Mouse (Mus musculus) midbrain, embryonic 15.5 days (tissue): ENCODE data around the gene Tmem212. TPM values are rescaled to one million over a fixed set of nuclear protein-coding genes. Genes with fewer than 3 reads are reported as not detected.

Experiments
- ATAC-seq: fragments of 200-750 bp; cut with Nextera tagmentation; replicated peaks from 2 replicates; pipeline ENCODE4 v1.8.0; 2017; ENCODE audit warnings: moderate TSS enrichment
- H3K27ac ChIP-seq: fragments of 300-500 bp; sonication (generic); 2 replicates; pipeline ENCODE4 v1.5.1; 2015; ENCODE audit warnings: mild to moderate bottlenecking, inconsistent platforms
- H3K27me3 ChIP-seq: fragments of 300-500 bp; sonication (generic); replicated peaks from 2 replicates; pipeline ENCODE4 v1.6.1; 2015; ENCODE audit warnings: inconsistent platforms
- H3K36me3 ChIP-seq: fragments of 300-500 bp; sonication (generic); replicated peaks from 2 replicates; pipeline ENCODE4 v1.6.1; 2015; ENCODE audit warnings: inconsistent platforms
- H3K4me1 ChIP-seq: fragments of 300-500 bp; sonication (generic); 2 replicates; pipeline ENCODE4 v1.6.1; 2015; ENCODE audit warnings: inconsistent platforms
- H3K4me2 ChIP-seq: fragments of 300-500 bp; sonication (generic); 2 replicates; pipeline ENCODE4 v1.6.1; 2015; ENCODE audit warnings: inconsistent platforms, mild to moderate bottlenecking, moderate library complexity
- H3K4me3 ChIP-seq: fragments of 300-500 bp; sonication (generic); 2 replicates; pipeline ENCODE4 v1.5.1; 2015; ENCODE audit warnings: mild to moderate bottlenecking, inconsistent platforms
- H3K9ac ChIP-seq: fragments of 300-500 bp; sonication (generic); 2 replicates; pipeline ENCODE4 v1.6.1; 2015; ENCODE audit warnings: mild to moderate bottlenecking, inconsistent platforms
- H3K9me3 ChIP-seq: fragments of 300-500 bp; sonication (generic); 2 replicates; pipeline ENCODE4 v1.6.1; 2016; ENCODE audit warnings: inconsistent platforms
- WGBS: fragments of 180-500 bp; shearing (Covaris S2); methylation state at CpG from one replicate; pipeline ENCODE4 v1.1.7; 2015; ENCODE audit warnings: mixed read lengths; 5-methylcytosine and 5-hydroxymethylcytosine counted together
- polyA plus RNA-seq: library from polyadenylated mRNA; unstranded; fragments of >200 nt; fragmentation: Nextera tagmentation; extraction: Ambion mirVana; gene quantifications from 2 replicates; pipeline ENCODE4 v1.2.1, GENCODE M21; 2015

Tmem212 gene
- polyA plus RNA-seq, 1 experiment from 2014 or later, result 0.25 TPM

DNA sequence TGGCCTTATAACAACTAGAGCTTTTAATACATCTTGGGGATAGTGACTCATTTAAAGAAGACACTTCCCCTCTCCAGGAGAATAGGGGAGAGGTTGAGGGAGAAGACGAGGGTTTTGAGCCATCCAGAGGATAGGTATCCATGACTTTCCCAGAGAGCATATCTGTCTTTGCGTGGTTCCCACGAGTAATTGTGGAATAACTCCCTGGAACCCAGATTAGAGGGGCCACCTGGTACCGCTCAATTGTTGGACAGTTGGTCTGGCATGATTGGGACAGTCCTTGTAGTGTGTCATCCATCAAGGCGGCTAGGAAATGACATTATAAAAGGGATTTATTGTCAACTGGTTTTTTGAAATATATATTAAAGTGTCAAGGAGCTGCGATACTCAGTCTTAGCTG, 35.1 kb downstream of the Tmem212 start:
- ATAC-seq, result no peak
- H3K9me3 ChIP-seq, result no peaks in the 10 kb centered on the region
- no peak overlapping the region for H3K4me3 ChIP-seq
- no peaks in the 10 kb centered on the region for H3K36me3 ChIP-seq
- no peak overlapping the region for H3K9ac ChIP-seq
- 93% methylated on average over 6 of the region's 6 CpGs for WGBS
- no peak overlapping the region for H3K27ac ChIP-seq
- no peak overlapping the region for H3K4me2 ChIP-seq
- peaks cover 23% of the 10 kb centered on the region for H3K4me1 ChIP-seq
- no peaks in the 10 kb centered on the region for H3K27me3 ChIP-seq

DNA sequence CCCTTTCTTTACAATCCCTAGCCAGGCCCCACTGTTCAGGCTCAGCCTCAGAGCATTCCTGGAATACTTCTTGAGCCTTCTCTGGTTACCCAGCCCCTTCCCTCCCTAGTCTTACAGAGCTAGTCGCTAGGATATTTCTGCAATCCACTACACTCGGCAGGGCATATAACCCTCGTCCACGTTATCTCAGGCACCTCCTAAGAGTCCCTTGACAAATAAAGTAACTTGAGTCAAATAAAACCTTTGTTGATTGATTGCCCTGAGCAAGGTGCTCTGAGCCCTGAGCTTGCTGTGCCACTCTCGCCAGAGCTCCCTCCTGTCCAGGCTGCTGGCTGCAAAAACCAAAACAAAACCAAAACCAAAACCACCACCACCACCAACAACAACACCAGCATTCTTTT, 37.0 kb downstream of the Tmem212 start:
- Histone ChIP-seq H3K4me3 (no peak overlapping the region), H3K4me1 (peaks cover 23% of the 10 kb centered on the region), H3K4me2 (no peak overlapping the region), H3K9me3 (no peaks in the 10 kb centered on the region), H3K36me3 (no peaks in the 10 kb centered on the region), H3K27ac (no peak overlapping the region), H3K27me3 (no peaks in the 10 kb centered on the region), H3K9ac (no peak overlapping the region)
- ATAC-seq, result no peak
- WGBS, result 5% methylated on average over 5 of the region's 5 CpGs

DNA sequence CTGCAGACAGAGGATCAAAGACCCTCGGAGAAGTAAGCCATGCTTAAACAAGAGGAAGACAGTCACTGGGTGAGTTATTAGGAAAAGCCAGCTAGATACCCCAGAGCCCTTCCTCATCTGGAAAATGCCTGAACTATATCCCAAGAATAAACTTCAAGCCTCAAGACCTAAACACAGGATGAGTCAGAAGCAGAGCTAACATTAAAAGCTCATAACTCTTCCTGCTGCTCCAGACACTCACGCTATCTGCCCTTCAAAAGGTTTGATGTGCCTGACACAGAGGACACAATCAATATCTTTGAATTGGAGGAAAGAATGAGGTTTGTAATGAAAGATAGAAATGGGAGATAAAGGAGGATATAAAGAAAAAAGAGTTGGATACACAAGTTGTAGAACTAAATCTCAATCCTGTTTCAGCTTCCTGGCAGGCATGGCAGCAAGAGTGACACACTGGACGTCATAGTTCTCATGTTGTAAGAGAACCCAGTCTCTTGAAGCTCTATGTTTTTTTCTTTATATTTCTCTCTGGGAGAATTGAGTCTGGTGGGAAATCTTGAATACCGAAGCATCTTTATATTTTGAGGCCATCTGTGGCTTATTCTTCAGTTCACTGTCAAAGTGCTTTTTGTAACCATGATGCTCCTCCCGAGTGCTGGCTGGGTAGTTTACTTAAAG, 37.6 kb downstream of the Tmem212 start:
- WGBS, result 18% methylated on average over 5 of the region's 5 CpGs
- H3K27ac ChIP-seq, result no peak overlapping the region
- H3K9me3 ChIP-seq, result no peaks in the 10 kb centered on the region
- H3K36me3 ChIP-seq, result no peaks in the 10 kb centered on the region
- H3K4me1 ChIP-seq, result peaks cover 22% of the 10 kb centered on the region
- no peak overlapping the region for H3K9ac ChIP-seq
- H3K4me2 ChIP-seq, result no peak overlapping the region
- no peaks in the 10 kb centered on the region for H3K27me3 ChIP-seq
- ATAC-seq, result no peak
- H3K4me3 ChIP-seq, result no peak overlapping the region

DNA sequence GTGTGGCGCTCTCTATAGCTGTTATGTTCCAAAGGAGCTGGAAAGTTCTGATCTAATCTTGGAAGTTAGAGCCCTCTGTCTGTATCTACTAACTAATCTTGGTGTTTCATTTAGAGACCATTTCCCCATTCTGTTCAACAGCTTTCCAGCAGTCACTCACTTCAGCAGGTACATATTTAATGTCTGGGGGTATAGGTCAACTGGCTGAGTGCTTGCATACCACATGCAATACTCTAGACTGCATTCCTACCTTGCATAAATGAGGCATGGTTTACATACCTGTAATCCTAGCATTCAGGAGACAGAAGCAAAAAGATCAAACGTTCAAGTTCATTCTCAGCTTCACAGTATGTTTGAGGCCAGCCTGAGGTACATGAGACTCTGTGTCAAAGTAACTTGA, 39.9 kb downstream of the Tmem212 start:
- H3K36me3 ChIP-seq, result no peaks in the 10 kb centered on the region
- H3K9ac ChIP-seq, result no peak overlapping the region
- WGBS, result 94% methylated on average over 2 of the region's 2 CpGs
- H3K4me2 ChIP-seq, result no peak overlapping the region
- no peak overlapping the region for H3K27ac ChIP-seq
- H3K27me3 ChIP-seq, result no peaks in the 10 kb centered on the region
- no peaks in the 10 kb centered on the region for H3K9me3 ChIP-seq
- H3K4me3 ChIP-seq, result no peak overlapping the region
- 0 out of 2 replicates have a peak, but pooled peaks cover 4% of the 10 kb centered on the region for H3K4me1 ChIP-seq
- ATAC-seq, result no peak

DNA sequence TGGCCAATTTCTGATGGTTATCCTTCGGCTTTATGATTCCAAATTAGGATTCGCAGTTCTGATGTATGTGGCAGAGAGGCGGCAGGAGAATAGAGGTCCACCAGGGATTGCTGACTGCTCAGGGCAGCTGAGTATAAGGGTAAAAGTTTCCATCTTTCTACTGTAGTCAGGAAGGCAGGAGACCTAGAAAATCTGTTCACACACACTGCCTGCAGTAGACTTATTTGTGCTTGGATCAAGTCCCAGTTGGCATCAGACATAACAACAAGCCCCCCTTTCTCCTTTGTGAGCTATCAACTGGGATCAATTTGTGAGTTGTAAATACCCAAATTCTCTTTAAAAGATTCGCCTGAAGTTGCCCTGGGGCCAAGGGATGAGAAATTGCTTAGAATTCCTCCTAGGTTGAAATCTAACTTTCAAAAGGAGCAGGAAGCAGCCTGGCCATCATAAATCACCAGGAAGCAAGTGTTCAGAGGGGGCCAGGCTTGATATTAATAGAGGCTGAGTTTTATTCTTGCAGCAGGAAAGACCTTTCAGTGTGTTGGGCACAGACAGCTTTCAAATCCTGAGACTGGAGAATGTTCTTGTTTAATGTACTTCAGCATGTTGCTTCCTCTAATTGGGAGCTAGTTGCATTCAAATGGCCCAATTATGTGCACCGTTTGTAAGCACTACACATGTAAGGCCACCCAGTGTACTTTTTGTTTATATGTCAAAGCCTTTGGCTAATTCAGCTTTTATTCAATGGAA, 41.6 kb downstream of the Tmem212 start:
- H3K9ac ChIP-seq, result no peak overlapping the region
- H3K4me2 ChIP-seq, result no peak overlapping the region
- 0 out of 2 replicates have a peak, but pooled peaks cover 4% of the 10 kb centered on the region for H3K4me1 ChIP-seq
- H3K27ac ChIP-seq, result no peak overlapping the region
- H3K36me3 ChIP-seq, result no peaks in the 10 kb centered on the region
- ATAC-seq, result no peak
- no peak overlapping the region for H3K4me3 ChIP-seq
- no peaks in the 10 kb centered on the region for H3K27me3 ChIP-seq
- 80% methylated on average over 5 of the region's 5 CpGs for WGBS
- no peaks in the 10 kb centered on the region for H3K9me3 ChIP-seq

DNA sequence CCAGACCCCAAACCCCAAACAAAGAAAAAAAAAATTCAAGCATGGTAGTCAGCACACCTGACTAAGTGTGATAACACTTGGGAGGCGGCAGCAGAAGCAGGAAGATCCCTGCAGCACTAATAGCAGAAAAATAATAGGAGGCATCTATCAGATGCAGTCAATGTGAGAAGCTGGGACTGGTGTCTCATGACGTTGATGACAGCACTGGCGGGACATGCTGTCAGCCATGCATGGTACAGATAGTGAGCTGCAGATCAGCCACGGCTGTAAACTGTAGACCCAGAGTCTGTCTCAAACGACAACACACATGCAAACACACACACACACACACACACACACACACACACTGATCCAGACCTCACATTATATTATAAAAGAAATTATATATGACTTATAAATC, 52.9 kb downstream of the Tmem212 start:
- H3K27me3 ChIP-seq, result no peaks in the 10 kb centered on the region
- no peak overlapping the region for H3K9ac ChIP-seq
- H3K4me2 ChIP-seq, result no peak overlapping the region
- no peak for ATAC-seq
- no peaks in the 10 kb centered on the region for H3K4me1 ChIP-seq
- H3K36me3 ChIP-seq, result no peaks in the 10 kb centered on the region
- 84% methylated on average over 5 of the region's 5 CpGs for WGBS
- H3K27ac ChIP-seq, result no peak overlapping the region
- H3K9me3 ChIP-seq, result no peaks in the 10 kb centered on the region
- no peak overlapping the region for H3K4me3 ChIP-seq

DNA sequence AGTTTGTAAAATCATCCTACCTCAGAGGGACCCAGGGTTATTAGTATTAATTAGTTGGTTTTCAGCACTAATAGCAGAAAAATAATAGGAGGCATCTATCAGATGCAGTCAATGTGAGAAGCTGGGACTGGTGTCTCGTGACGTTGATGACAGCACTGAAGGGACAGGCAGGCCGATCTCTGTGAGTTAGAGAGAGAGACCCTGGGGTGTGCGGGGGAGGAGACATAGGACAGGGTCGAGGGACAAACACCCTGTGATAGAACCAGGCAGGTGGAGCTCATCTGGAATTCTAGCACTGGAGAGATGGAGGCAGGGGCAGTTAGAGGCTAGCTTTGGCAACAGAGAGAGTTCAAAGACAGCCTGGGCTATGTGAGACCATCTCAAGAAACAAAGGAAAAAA, 53.3 kb downstream of the Tmem212 start:
- 73% methylated on average over 5 of the region's 5 CpGs for WGBS
- ATAC-seq, result no peak
- Histone ChIP-seq H3K36me3 (no peaks in the 10 kb centered on the region), H3K27ac (no peak overlapping the region), H3K4me3 (no peak overlapping the region), H3K9me3 (no peaks in the 10 kb centered on the region), H3K9ac (no peak overlapping the region), H3K4me1 (no peaks in the 10 kb centered on the region), H3K27me3 (no peaks in the 10 kb centered on the region), H3K4me2 (no peak overlapping the region)

DNA sequence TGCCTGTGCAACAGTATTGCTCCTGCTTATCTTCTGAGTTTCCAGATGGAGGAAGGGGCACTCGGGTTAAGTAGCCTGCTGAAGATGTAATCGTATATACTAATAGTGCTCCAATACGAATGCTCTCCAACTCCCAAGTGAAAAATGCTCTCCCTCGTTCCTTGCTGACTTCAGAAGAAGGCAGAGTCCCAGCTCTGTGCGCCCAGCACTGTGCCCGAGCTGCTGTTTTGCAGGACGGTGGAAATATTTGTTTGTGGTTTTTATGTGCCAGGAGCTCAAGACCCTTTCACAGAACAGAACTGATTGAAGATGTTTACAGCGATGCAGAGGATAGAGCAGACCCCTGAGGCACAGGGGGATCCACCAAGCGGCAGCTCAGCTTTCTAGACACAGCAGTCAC, 55.9 kb downstream of the Tmem212 start:
- Histone ChIP-seq H3K36me3 (no peaks in the 10 kb centered on the region), H3K27ac (no peak overlapping the region), H3K27me3 (no peaks in the 10 kb centered on the region), H3K4me2 (no peak overlapping the region), H3K4me3 (no peak overlapping the region), H3K9ac (no peak overlapping the region), H3K9me3 (no peaks in the 10 kb centered on the region), H3K4me1 (no peaks in the 10 kb centered on the region)
- WGBS, result 77% methylated on average over 9 of the region's 9 CpGs
- no peak for ATAC-seq

DNA sequence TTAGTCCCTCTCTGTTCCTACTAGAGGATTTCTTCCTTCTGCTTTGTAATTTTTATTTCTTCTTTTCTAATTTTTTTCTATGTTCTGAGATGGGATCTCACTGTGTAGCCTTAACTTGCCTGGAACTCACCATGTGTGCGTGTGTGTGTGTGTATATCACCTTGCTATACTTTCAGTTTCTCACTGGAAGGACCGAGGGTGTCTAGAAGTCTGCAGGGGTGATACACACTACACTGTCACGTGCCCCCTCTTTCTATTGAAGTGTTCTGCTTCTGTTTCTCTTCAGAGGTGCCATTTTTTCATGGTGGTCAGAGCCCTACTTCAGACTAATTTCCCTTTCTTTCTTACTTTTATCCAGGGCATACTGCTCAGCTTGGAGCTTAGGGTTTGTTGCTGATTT, 56.4 kb downstream of the Tmem212 start:
- Histone ChIP-seq H3K4me3 (no peak overlapping the region), H3K9ac (no peak overlapping the region), H3K4me1 (no peaks in the 10 kb centered on the region), H3K27ac (no peak overlapping the region), H3K9me3 (no peaks in the 10 kb centered on the region), H3K36me3 (no peaks in the 10 kb centered on the region), H3K4me2 (no peak overlapping the region), H3K27me3 (no peaks in the 10 kb centered on the region)
- WGBS, result 83% methylated on average over 3 of the region's 3 CpGs
- ATAC-seq, result no peak

DNA sequence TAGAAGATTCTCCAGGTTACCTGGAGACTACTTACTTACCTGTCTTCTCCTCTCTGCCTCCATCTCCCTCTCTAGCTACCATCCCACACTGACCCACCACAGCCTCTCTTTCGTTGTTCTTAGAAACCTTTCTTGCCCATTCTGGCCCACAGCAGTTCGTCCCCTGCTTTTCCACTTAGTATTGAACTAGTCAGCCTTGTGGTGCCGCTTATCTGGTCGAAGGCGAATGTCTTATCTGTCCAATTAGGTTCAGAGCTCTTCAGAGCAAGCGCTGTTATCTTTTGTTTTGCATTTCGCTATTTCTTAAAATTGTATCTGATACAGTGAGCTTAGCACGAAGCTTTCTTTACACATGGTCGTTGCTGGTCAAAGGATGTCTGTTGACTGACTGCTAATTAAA, 56.9 kb downstream of the Tmem212 start:
- Histone ChIP-seq H3K4me1 (no peaks in the 10 kb centered on the region), H3K9ac (no peak overlapping the region), H3K36me3 (no peaks in the 10 kb centered on the region), H3K27me3 (no peaks in the 10 kb centered on the region), H3K9me3 (no peaks in the 10 kb centered on the region), H3K4me3 (no peak overlapping the region), H3K27ac (no peak overlapping the region), H3K4me2 (no peak overlapping the region)
- ATAC-seq, result no peak
- 88% methylated on average over 9 of the region's 9 CpGs for WGBS

DNA sequence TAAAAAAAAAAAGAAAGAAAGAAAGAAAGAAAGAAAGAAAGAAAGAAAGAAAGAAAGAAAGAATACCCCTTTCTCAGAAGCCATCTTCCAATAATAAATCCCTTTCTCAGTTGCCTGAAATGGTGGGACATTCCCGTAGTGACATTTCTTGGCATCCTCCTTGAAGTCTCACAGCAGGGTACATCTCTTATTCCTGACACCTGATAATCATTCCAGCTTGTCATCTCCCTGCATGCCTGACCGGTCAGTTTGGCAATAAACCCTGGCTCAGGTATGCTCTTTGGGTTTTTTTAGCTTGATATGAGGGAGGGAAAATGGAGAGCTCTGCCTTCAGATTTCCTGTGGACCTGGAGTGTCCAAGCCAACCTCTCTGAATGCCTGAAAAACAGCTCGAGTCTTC, 59.9 kb downstream of the Tmem212 start:
- Histone ChIP-seq H3K27me3 (no peaks in the 10 kb centered on the region), H3K36me3 (no peaks in the 10 kb centered on the region), H3K9ac (no peak overlapping the region), H3K27ac (no peak overlapping the region), H3K4me2 (no peak overlapping the region), H3K9me3 (no peaks in the 10 kb centered on the region), H3K4me3 (no peak overlapping the region), H3K4me1 (no peaks in the 10 kb centered on the region)
- WGBS, result 83% methylated on average over 3 of the region's 3 CpGs
- no peak for ATAC-seq

DNA sequence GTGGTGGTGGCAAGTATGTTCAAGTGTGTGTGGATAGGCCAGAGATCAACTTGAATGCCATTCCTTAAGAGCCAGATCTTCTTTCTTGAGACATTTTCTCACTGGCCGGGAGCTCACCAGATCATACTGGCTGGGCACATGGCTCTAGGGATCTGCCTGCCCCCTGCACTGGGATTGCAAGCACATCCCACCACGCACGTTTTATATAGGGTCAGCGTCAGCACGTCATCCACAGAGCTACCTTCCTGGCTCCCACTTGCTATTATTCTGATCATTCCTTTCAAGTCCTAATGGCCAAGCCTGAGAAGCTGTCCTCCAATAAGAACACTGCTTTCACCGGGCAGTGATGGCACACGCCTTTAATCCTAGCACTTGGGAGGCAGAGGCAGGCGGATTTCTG, 60.4 kb downstream of the Tmem212 start:
- H3K9ac ChIP-seq, result no peak overlapping the region
- no peak overlapping the region for H3K27ac ChIP-seq
- WGBS, result 95% methylated on average over 8 of the region's 8 CpGs
- ATAC-seq, result no peak
- H3K4me1 ChIP-seq, result no peaks in the 10 kb centered on the region
- no peaks in the 10 kb centered on the region for H3K27me3 ChIP-seq
- no peaks in the 10 kb centered on the region for H3K9me3 ChIP-seq
- H3K4me3 ChIP-seq, result no peak overlapping the region
- no peaks in the 10 kb centered on the region for H3K36me3 ChIP-seq
- H3K4me2 ChIP-seq, result no peak overlapping the region

DNA sequence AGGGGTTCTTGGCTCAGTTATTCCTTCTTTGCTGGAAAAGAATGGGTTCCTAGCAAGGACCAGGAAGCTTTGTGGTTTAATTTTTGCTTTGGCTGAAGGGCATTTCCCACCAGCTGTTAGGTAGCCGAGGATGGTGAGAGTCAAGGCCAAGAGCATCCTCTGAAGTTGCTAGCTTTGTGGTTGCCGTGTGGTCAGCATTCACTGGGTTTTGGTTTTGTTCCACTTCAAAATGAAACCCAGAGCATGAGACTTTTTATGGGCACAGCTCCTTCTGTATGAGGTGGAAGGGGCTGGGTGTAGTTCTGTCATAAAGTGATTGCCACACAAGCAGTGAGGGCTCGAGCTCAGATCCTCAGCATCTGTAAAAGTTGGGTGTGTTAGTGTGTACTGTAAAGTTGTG, 67.4 kb downstream of the Tmem212 start:
- no peak overlapping the region for H3K4me2 ChIP-seq
- 80% methylated on average over 3 of the region's 3 CpGs for WGBS
- H3K4me1 ChIP-seq, result no peaks in the 10 kb centered on the region
- no peaks in the 10 kb centered on the region for H3K27me3 ChIP-seq
- no peaks in the 10 kb centered on the region for H3K36me3 ChIP-seq
- H3K9ac ChIP-seq, result no peak overlapping the region
- H3K9me3 ChIP-seq, result no peaks in the 10 kb centered on the region
- no peak for ATAC-seq
- no peak overlapping the region for H3K27ac ChIP-seq
- no peak overlapping the region for H3K4me3 ChIP-seq
